Mouse (Mus musculus) midbrain, embryonic 11.5 days (tissue): ENCODE data around the gene Bcl7a. TPM values are rescaled to one million over a fixed set of nuclear protein-coding genes. Genes with fewer than 3 reads are reported as not detected.

Experiments
- ATAC-seq: fragments of 200-750 bp; cut with Nextera tagmentation; 2 replicates; pipeline ENCODE4 v1.8.0; 2017; ENCODE audit warnings: moderate TSS enrichment, moderate library complexity; ENCODE audit not compliant: low FRiP score
- DNase-seq: peaks from one replicate; pipeline ENCODE4 v3.0.0; 2015; ENCODE audit warnings: low spot score; ENCODE audit errors: missing footprints
- H3K27ac ChIP-seq: fragments of 300-500 bp; sonication (generic); 2 replicates; pipeline ENCODE4 v1.5.1; 2014; ENCODE audit warnings: low read depth, low read length
- H3K27me3 ChIP-seq: fragments of 300-500 bp; sonication (generic); 2 replicates; pipeline ENCODE4 v1.6.1; 2014; ENCODE audit warnings: mild to moderate bottlenecking, low read length, moderate library complexity, mixed read lengths; ENCODE audit not compliant: control insufficient read depth, insufficient read depth
- H3K36me3 ChIP-seq: fragments of 300-500 bp; sonication (generic); 2 replicates; pipeline ENCODE4 v1.6.1; 2014; ENCODE audit warnings: mild to moderate bottlenecking, low read length, moderate library complexity, mixed read lengths; ENCODE audit not compliant: control insufficient read depth, insufficient read depth
- H3K4me1 ChIP-seq: fragments of 300-500 bp; sonication (generic); 2 replicates; pipeline ENCODE4 v1.6.1; 2014; ENCODE audit warnings: low read length; ENCODE audit not compliant: control insufficient read depth, insufficient read depth
- H3K4me2 ChIP-seq: fragments of 300-500 bp; sonication (generic); 2 replicates; pipeline ENCODE4 v1.6.1; 2014; ENCODE audit warnings: mild to moderate bottlenecking, moderate library complexity
- H3K4me3 ChIP-seq: fragments of 300-500 bp; sonication (generic); 2 replicates; pipeline ENCODE4 v1.5.1; 2014; ENCODE audit warnings: low read depth, low read length
- H3K9ac ChIP-seq: fragments of 300-500 bp; sonication (generic); 2 replicates; pipeline ENCODE4 v1.6.1; 2014; ENCODE audit warnings: low read length
- H3K9me3 ChIP-seq: fragments of 300-500 bp; sonication (generic); 2 replicates; pipeline ENCODE4 v1.6.1; 2016; ENCODE audit warnings: low read length; ENCODE audit not compliant: control insufficient read depth
- whole genome bisulfite sequencing: fragments of 180-500 bp; shearing (Covaris S2); extraction: QIAGEN DNeasy Blood & Tissue Kit; methylation state at CpG from one replicate; pipeline ENCODE4 v1.1.7; 2014; 5-methylcytosine and 5-hydroxymethylcytosine counted together
- polyA plus RNA-seq: library from polyadenylated mRNA; unstranded; fragments of >200 nt; fragmentation: Nextera tagmentation; extraction: Ambion mirVana; gene quantifications from 2 replicates; pipeline ENCODE4 v1.2.1, GENCODE M21; 2014

Gene Bcl7a
- 45.3 and 48.4 TPM in 2 replicates for polyA plus RNA-seq

DNA sequence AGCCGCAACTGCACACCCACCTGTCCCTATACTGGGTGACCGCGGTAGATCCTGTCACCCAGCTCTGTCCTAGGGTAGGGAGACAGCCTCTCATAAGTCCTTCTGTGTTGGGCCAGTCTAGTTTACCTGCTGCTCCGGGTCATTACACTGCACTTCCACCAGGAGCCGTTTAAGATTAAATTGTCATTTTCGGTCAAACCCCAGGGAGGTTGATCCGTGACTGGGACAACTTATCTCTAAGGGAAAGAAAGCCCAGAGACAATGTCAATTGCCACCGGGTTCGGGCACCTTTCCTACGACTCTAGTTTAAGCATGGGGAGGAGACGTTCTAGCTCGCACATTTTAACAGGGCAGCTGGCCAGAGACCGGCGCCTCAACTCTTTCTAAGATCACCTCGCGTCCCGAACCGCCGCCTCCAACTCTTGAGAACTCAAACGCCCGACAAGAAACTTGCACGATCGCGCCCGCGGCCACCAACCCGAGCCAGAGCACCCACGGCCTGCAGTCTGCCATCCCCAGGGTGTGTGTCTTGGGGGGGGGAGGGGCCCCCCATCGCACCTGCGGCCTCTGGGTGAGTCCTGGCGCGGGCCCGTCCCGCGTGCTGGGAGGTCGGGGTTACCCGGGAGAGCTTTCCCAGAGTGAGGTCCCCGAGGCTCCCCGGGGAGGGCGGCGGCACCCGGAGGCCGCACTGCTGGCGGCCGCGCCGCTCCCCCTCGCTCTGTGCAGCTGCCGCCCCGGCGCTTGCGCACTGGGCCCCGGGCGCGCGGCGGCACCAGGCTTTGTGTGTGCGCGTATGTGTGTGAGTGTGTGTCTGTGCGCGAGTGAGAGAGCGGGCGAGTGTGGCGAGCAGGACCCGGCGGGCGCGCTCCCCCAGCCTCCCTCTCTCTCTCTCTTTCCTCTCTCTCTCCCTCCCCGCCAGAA lies at the start of gene Bcl7a:
Bcl7a (plus strand) TSS at position 128 of the 921 bp plus-strand sequence.
- Histone ChIP-seq H3K4me2 (peak within 1 kb of the TSS; percentile 94), H3K27me3 (no peaks in the 10 kb centered on the region), H3K36me3 (no peaks in the 10 kb centered on the region), H3K27ac (peak within 1 kb of the TSS; percentile 98), H3K4me3 (peak within 1 kb of the TSS; percentile 83), H3K4me1 (peaks cover 22% of the 10 kb centered on the region), H3K9me3 (no peaks in the 10 kb centered on the region), H3K9ac (peak within 1 kb of the TSS; percentile 98)
- DNase-seq = peak; percentile 99
- peak; percentile 88 for ATAC-seq
- 1% methylated on average over 64 of the region's 69 CpGs for WGBS

DNA sequence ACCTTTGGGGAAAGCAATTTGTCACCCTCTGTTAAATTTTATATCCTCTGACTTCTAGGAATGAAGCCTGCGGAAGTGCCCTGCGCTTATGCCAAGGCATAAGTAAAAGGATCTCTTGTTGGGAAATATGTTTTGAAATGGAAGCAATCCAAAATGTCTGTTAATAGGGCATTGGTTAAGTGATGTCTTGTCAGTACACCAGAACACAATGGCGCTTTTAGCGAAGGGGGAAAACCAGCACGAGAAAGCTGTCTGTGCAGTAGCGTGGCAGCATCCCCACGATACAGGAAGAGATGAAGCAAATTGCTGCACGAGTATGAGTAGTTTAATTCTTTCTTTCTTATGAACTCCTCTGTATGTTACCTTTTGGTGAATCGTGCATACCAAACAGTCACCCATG lies 49.0 kb upstream of the Bcl7a start:
- Histone ChIP-seq H3K9ac (no peak overlapping the region), H3K36me3 (no peaks in the 10 kb centered on the region), H3K9me3 (no peaks in the 10 kb centered on the region), H3K4me2 (no peak overlapping the region), H3K27me3 (no peaks in the 10 kb centered on the region), H3K27ac (no peak overlapping the region), H3K4me1 (no peaks in the 10 kb centered on the region), H3K4me3 (no peak overlapping the region)
- WGBS = 93% methylated on average over 9 of the region's 9 CpGs
- no peak for DNase-seq
- ATAC-seq = no peak

DNA sequence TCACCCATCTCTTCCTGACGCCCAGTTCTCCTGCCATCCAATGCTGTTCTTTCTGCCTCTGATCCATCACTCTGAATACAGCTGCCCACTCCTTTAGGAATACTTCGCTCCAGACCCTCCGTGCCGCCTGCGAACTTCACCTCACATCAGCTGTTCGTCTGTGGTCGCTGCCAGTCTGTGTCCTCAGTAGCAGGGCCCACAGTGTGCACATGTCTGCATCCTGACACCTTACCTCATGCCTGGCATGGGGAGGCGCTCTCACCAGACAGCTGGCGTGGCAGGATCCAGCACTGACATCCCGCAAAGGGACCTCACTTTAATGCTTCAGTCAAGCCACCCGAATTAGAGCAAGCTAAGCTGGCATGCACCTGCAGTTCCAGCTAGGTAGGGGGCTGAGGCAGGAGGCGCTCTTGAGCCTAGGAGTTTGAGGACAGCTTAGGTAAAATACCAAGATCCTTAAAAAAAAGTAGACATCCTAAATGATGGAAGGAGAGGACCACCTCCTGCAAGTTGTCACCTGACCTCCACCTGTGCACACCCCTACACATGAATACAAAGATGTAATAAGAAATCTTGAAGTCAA lies 47.3 kb upstream of the Bcl7a start:
- Histone ChIP-seq H3K9ac (no peak overlapping the region), H3K4me3 (no peak overlapping the region), H3K27ac (no peak overlapping the region), H3K9me3 (no peaks in the 10 kb centered on the region), H3K36me3 (no peaks in the 10 kb centered on the region), H3K27me3 (no peaks in the 10 kb centered on the region), H3K4me1 (peaks cover 4% of the 10 kb centered on the region; the same call in 1 of the 2 replicates), H3K4me2 (no peak overlapping the region)
- ATAC-seq (no peak), DNase-seq (no peak)
- 69% methylated on average over 12 of the region's 12 CpGs for WGBS

DNA sequence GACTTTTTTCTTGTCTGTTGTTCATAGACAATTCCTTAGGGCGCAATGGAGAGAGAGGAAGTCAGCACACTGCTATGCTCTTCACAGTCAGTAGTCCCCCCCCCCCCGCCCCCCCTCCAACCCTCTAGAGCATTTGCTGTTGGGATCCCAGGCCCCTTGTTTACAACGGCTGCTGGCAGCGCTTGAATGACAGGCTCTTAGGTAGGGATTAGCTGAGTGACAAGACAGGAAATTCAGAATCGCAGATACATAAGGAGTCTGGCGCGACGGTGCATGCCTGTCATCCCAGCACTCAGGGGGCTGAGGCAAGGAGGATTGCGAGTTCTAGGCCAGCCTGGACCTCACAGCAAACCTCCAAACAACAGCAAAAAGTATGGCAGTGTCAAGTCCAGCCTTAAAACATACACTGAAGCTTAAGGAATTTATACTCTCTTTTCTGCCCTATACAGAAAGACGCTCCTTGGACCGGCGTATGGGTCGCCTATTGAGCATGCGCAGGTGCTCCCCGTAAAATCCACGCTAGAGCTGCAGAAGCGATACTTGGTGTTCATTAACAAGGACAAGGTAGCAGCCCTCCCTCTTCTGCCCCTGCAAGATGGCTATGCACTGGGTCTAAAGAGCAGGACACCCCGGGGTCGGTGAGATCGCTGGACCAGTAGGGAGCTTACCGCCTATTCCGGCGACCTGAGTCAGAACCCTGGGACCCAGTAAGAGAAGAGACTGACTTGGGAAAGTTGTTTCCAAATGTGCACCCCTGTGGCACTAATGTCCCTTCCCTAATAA lies 46.5 kb upstream of the Bcl7a start:
- DNase-seq = no peak
- 60% methylated on average over 23 of the region's 23 CpGs for WGBS

DNA sequence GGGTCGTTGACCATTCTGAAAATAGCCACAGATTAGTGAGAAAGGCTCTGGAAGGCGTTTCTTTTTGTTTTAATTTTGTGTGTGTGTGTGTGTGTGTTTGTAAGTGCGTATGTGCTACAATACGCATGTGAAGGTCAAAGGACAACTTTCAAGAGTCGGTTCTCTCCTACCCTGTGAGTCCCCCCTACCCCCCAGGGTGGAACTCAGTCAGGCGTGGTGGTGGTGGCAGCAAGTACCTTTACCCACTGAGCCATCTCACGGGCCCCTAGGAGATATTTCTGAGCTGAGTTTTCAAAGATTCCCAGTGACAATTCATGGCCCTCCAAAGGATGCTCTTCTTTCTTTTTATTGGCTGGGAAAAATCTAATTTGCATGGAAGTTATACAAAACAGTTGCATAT lies 45.8 kb upstream of the Bcl7a start:
- Histone ChIP-seq H3K4me2 (no peak overlapping the region), H3K4me1 (peaks cover 9% of the 10 kb centered on the region), H3K27ac (no peak overlapping the region), H3K4me3 (no peak overlapping the region), H3K9me3 (no peaks in the 10 kb centered on the region), H3K27me3 (no peaks in the 10 kb centered on the region), H3K36me3 (no peaks in the 10 kb centered on the region), H3K9ac (no peak overlapping the region)
- no peak for ATAC-seq
- DNase-seq = no peak
- WGBS = 85% methylated on average over 7 of the region's 7 CpGs

More for the DNA sequence above, 46.5 kb upstream of the Bcl7a start:
- H3K4me2 ChIP-seq = no peak overlapping the region
- H3K9ac ChIP-seq = no peak overlapping the region
- H3K4me3 ChIP-seq = no peak overlapping the region
- no peaks in the 10 kb centered on the region for H3K9me3 ChIP-seq
- no peaks in the 10 kb centered on the region for H3K36me3 ChIP-seq
- no peaks in the 10 kb centered on the region for H3K27me3 ChIP-seq
- no peak for ATAC-seq
- no peak overlapping the region for H3K27ac ChIP-seq
- H3K4me1 ChIP-seq = peaks cover 7% of the 10 kb centered on the region

DNA sequence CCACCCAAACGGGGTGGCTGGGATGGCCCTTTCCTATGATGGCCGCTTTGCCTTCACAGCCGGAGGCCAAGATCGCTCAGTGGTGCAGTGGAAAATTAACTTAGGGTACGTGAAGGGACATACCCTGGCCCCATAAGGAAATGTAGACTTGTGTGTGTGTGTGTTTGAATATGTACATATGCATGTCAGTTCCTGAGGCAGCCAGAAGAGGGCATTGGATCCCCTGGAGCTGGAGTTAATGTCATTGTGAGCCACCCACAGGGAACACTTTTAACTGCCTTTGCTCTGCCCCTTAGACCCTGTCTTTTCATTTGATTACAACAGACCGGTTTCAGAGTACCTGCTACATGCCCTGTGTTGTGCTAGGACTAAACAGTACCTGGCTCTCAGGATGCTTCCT lies 45.1 kb upstream of the Bcl7a start:
- no peak overlapping the region for H3K4me2 ChIP-seq
- H3K9me3 ChIP-seq = no peaks in the 10 kb centered on the region
- DNase-seq (no peak), ATAC-seq (no peak)
- WGBS = 90% methylated on average over 6 of the region's 6 CpGs
- no peak overlapping the region for H3K4me3 ChIP-seq
- H3K27me3 ChIP-seq = no peaks in the 10 kb centered on the region
- H3K36me3 ChIP-seq = no peaks in the 10 kb centered on the region
- H3K4me1 ChIP-seq = peaks cover 9% of the 10 kb centered on the region
- no peak overlapping the region for H3K9ac ChIP-seq
- no peak overlapping the region for H3K27ac ChIP-seq

DNA sequence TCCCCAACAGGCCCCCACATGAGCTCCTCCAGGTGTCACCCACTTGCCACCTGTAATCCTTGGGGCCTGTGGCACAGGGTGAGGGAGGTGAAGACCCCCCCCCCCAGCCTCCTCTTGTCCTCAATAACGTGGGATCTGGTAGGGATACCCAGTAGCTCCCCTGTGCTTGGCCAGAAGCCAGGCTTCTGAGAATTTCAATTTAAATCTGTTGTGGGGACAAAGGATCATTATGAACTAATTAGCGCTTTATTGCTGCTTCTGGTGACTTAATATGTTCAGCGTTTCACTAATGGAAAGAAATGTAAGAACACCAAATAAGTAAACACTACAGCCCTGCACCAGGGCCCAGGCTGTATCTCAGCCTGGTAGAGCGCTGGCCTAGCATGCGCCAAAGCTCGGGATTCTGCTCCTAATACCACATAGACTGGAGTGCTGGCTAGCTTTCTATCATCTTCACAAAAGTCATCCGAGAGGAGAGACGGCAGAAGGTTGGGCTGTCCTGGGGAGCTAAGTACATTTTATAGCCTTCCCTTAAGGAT lies 43.1 kb upstream of the Bcl7a start:
- Histone ChIP-seq H3K9ac (no peak overlapping the region), H3K9me3 (no peaks in the 10 kb centered on the region), H3K4me1 (peaks cover 9% of the 10 kb centered on the region), H3K36me3 (no peaks in the 10 kb centered on the region), H3K4me2 (no peak overlapping the region), H3K27me3 (no peaks in the 10 kb centered on the region), H3K4me3 (no peak overlapping the region), H3K27ac (no peak overlapping the region)
- DNase-seq = no peak
- WGBS = 76% methylated on average over 8 of the region's 8 CpGs
- no peak for ATAC-seq

DNA sequence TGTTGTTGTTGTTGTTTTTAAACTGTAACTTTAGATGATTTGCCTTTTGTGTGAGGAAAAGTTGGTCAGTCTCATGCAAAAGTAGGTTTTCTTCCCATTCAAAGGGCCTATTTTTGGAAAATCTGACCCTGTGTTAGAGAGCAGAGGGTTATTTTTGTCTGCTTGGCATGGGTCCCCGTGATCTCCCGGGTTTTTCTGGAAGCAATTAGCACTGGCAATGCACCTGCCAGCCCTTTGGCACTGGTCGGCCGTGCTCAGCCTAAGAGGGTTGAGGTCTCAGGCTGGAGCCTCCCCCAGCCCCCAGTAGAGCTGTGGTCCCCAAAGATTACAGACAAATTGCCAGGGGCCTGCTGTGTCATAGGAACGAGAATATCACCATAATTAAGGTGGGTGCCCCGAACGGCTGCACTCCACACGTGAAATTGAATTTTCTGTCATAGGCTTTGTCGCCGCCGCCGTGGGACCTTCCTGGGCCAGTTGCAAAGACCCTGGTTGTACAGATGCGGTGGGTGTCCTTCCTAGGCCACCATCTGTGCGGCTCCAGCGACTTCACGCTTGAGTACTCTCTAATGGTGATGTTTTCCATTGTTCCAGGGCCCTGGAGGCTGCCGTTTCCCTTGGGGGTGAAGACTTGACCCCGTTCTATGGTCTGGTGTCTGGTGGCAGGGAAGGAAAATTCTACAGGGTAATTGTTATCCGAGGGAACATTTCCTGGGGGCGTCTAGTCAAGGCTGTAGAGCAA lies 41.7 kb upstream of the Bcl7a start:
- 38% methylated on average over 20 of the region's 20 CpGs for whole genome bisulfite sequencing
- H3K4me3 ChIP-seq = no peak overlapping the region
- H3K27me3 ChIP-seq = no peaks in the 10 kb centered on the region
- ATAC-seq (0 out of 2 replicates have a peak, but pooled peaks have one; percentile 35), DNase-seq (peak; percentile 90)
- 0 out of 2 replicates have a peak overlapping the region, but pooled peaks have one; percentile 31 for H3K9ac ChIP-seq
- H3K9me3 ChIP-seq = no peaks in the 10 kb centered on the region
- H3K36me3 ChIP-seq = no peaks in the 10 kb centered on the region
- H3K4me2 ChIP-seq = no peak overlapping the region
- H3K27ac ChIP-seq = no peak overlapping the region
- H3K4me1 ChIP-seq = peaks cover 9% of the 10 kb centered on the region
